Mouse (Mus musculus): ENCODE measurements around the gene Hist1h2ag.
A peak's percentile ranks its signal among the peaks of the same experiment; 100 is the strongest.

Gene Hist1h2ag

DNA sequence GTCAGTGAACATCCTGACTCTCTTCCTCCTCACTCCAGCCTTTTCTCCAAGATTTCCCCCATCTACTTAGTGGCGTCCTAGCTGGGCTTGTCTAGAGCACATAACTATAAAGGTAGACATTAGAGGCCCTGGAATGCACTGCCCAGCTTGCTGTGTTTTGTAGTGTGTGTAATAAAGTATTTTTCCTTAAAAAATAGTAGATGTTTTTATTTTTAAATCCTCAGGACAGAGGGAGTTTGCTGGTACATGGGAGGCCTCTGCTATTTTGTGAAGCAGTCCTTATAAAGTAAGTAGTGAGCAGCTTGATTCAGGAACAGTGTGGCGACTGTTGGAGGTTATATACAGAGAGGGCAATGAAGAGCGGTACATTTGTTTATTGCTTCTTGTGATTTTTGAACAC is 34.0 kb downstream of the Hist1h2ag start:
- DNase-seq (ENCODE audit: low spot score): no peak

DNA sequence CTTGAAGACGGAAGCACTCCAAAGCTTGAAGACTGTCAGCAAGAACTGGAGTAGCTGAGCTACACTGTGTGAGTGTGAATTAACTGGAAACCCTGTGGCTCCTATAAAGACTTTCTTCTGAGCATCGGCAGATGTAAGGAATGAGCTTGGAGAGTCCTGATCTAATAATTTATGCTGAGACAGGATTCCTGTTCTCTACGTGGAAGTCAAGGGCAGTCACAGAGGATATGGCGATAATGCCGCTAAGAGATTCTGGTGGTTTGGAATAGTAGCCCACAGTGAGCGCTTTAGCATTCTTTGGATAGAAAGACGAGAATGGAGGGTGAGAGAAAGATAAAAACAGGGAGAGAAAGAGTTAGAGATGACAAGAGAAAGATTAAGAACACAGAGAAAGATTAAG is 34.9 kb downstream of the Hist1h2ag start:
- DNase-seq (ENCODE audit: low spot score): no peak

DNA sequence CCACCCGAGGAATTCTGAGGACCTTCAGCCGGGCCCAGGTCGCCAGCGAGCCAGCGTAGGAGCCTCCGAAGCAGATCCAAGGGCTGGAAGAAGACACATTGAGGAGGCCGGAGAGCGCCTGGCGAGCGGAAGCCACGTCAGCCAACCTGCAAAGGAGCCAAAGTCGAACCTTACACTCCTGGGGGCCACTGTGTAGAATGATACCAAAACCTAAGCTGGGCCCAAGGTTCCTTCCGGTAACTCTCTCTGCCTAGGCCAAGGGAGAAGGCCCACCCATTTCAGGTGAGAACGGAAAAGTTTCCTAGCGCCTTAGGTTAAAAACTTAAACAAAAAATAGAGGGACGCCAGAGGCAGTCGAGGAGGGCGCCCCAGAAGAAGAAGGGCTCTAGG is 35.6 kb downstream of the Hist1h2ag start:
- DNase-seq (ENCODE audit: low spot score): no peak

DNA sequence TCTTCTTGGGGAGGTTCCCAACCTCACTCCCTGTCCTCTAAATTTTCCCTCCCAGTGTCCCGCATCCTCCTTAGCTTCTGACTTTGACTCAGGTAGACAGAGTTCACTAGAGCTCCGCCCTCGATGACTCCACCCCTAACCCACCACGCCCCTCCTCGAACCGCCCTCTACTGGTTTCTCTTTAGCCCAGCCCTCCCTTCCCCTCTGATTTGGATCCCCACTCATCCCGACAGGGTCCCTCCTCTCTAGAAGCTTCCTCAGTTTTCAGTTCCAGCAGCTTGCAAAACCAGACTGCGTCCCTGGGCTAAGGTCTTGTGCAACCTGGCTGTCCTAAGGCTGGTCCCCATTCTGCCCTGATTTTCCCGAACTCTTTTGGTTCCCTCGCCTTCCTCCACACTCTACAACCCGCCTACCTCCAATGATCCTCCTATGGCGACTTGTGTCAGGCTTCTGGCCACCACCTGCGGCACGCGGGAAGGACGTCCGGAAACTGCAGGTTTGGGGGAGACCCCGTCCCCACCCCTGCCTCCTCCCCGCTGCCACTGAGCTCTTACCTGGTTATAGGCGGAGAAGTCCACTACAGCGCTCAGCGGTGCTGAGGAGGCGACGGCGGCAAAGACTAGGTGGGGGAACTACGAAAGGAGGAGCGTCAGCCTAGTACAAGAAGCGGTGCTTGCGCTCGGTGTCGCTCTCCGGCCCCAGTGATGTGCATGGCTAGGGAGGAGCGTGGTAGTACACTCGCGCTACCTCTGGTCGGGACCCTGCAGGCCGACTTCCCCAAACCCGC is 36.2 kb downstream of the Hist1h2ag start:
- DNase-seq (ENCODE audit: low spot score): peak; percentile 74

DNA sequence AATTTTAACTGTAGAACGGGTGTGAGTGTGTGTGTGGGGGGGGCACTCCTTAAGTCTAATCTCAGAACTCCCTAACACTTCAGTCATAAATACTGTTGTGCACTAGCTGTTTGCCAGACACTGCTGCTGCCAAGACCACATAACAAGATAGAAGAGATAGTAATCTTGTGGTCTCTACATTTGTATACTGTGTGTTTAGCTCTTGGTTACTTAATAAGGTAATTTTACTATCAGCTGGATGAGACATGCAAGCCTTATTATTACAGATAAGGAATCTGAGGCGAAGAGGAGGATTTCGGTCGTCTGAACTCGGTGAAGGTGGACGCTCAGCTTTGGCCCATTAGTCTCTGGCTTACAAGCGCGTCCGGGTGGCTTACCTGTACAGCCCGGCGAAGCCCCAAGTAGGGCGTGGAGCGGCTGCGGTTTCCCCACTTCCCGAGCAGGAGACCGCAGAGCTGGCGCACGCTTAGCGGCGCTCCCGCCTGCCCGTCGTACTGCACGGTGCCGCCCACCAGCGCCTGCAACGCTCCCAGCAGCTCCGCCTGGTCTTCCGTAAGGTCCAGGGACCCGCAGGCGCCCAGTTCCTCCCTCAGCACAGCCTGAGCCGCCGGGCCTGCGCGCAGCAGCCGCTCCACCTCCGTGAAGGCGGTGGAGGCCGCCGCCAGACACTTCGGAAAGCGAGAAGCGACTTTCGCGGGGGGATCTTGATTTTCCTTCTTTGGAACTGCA is 37.0 kb downstream of the Hist1h2ag start:
- peak; percentile 58 for DNase-seq (ENCODE audit: low spot score)

DNA sequence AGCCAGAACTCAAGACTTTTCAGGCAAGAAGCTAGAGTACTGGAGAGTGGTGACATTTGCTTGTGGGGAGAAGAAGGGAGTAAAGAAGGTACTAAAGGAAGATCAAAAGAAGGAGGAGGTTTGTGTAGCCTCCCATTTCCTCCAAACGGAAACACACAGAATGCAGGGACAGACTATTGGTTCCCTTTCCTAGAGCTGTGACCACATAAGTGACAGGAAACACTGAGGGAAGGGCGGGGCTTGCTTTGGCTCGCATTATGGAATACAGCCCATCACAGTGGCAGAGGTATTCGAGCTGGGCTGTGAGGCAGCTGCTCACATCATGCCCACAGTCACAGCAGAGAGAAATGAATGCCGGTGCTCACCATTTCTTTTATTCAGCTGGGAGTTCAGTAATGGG is 40.9 kb downstream of the Hist1h2ag start:
- no peak for DNase-seq (ENCODE audit: low spot score)

DNA sequence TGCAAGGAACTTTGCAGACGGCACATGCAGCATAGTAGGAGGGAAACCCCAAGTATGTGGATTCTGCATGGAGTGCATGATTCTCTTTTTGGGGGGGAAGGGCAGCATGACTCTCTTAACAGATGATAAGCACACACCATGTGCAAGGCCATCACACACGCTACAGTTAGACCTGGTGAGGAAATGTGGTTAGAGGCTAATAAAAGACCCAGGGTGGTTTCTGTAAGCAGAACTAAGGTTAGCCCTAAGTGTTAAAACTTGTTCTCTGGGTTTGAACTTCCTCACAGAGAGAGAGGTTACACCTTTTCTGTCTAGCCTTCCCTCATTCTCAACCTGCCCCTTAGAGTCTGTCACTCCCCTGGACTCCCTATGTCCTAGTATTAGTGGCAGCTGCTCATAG is 41.4 kb downstream of the Hist1h2ag start:
- DNase-seq (ENCODE audit: low spot score): no peak

DNA sequence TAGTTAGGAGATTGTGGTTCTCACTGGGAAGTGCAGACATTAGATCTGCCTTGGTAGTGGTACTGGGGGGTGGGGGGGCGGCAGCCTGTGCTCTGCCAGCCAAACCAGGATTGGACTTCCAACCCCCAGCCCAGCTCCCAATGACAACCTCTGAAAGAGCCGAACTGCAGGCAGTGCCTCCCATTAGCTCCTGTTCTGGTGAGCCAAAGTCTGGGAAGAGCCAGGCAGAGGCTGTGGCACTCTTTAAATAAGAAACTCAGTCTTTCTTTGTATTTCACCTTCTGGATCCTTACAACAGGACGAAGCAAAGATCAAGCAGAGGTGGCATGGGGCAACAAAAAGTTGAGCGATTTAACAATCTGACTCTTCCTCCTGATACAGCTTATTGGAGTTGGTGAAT is 43.6 kb downstream of the Hist1h2ag start:
- no peak for DNase-seq (ENCODE audit: low spot score)

DNA sequence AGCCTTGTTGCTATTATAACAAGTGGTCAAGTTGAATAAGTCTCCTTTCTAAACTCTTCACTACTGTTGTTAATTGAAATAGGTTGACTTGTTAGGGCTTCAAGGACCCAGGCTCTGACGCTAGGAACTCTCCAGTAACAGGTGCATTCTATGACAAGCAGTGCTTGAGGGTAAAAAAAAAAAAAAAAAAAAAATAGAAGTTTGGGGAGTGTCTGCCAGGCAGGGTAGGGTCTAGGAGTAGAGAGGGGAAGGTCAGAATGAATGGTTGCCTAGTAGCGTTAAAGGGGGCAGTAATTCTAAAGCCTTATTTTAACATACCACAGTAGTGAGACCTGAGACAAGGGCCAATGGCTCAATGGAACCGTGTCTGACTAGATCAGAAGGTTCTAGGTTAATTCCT is 44.3 kb downstream of the Hist1h2ag start:
- DNase-seq (ENCODE audit: low spot score): no peak

DNA sequence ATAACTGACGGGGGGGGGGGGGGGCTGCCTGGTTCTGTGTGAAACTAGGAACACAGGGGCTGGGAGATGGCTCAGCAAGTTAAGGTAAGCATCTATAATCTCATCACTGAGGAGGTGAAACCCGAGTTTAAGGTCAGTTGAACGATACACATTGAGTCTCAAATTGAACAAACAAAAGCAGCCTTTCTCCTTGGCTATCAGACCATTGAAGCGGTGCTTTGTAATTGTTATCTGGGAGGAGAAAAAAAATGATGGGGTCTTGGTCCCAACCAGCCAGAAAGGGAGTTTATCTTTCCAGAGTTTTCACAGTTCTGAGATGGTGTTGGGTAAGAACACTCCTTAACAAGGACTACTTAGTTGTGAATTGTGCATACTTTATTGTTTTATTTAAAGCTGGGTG is 44.9 kb downstream of the Hist1h2ag start:
- no peak for DNase-seq (ENCODE audit: low spot score)

DNA sequence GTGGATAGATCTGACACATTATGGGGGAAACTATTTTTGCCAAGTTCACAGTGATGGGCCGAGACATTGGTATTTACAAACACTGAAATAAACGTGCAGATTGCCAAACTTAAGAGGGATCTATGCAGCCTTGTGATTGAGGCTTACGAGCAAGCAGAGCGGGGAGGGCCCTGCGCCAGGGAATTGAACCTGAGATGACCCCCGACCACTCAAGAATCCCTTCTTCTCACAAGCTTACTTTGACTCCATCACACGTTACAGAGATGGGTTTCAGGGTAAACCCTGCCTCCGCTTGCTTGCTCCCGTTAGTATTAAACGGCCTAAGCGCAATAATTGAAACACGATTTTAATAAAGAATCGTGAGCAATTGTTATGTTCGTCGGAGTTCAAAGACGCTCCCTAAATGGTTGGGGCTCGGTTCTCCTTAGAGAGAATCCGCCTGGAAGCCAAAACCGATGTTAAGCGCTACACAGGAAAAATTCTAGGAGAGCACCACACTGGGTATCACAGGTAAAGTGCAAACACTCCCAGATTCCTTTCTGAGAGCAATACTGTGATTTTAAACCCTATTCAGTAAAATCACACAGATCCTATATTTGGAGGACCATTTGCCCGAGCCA is 45.4 kb downstream of the Hist1h2ag start:
- no peak for DNase-seq (ENCODE audit: low spot score)

DNA sequence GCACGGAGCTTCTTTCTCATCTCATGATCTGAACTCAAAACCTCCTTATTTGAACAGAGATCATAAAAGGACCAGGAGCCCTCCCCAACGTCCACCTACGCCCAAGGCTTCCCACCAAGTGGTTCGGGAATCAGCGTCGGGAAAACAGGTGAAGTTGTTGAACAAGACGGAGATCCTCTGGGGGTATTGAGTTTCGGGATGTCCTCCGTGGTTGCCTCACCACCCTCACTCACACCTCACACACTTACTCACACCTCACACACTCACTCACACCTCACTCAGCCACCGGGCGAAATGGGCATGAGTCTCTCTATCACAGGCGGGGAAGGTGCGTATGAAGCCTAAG is 45.9 kb downstream of the Hist1h2ag start:
- DNase-seq (ENCODE audit: low spot score): no peak

DNA sequence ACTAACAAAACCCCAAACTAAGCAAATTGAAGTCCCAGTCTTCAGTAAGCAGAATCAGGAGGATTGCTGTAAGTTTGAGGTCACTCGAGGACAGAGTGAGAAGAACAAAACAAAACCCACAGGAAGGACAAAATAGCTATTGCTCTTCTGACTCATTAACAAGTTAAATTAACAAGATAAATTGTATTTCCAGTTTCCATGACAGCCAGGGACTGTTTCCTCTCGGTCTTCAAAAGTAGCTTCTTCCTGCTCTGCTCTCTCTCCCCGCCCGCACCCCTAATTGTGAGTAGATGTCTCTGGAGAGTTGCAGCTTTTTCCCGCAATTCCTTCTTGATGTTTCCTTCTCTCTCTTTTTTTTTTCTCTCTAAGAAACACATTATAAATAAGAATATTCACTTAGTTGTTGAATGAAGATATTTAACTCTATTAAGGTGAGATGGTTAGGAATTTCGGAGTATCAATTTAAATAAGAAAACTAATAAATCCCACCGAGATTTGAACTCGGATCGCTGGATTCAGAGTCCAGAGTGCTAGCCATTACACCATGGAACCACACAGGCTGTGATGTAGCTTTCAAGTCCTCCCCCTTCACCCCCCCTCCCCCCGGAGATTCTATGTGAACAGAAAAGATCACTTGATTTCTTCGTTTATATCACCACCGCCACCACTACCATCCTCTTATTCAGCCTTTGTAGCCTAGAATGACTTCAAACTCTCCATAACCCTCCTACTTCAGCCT is 46.5 kb downstream of the Hist1h2ag start:
- DNase-seq (ENCODE audit: low spot score): peak; percentile 65

DNA sequence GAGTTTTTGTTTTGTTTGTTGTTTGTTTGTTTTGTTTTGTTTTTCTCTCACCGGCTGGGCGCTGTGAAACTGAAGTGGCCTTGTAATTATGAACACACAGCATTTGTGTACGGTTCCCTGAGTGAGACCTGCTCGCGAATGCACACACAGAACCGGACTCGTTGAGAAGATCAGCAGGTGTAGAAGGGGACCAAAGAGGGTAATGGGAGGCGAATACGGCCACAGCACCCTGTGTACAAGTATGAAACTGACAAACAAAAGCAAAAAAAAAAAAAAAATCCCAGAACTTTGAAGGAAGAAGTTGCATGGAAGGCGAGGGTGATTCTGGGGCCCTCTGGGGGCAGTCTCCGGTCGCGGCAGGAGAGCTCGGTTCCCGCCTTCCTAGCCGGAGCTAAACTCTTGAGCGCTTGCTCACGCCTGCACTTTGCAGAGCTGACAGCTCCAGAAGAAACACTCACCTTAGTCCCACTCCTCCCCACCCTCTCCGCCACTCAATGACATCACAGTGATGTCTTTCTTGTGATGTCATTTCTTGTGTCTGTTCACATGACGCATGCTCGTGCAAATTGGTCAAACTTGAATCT is 47.3 kb downstream of the Hist1h2ag start:
- peak; percentile 62 for DNase-seq (ENCODE audit: low spot score)

DNA sequence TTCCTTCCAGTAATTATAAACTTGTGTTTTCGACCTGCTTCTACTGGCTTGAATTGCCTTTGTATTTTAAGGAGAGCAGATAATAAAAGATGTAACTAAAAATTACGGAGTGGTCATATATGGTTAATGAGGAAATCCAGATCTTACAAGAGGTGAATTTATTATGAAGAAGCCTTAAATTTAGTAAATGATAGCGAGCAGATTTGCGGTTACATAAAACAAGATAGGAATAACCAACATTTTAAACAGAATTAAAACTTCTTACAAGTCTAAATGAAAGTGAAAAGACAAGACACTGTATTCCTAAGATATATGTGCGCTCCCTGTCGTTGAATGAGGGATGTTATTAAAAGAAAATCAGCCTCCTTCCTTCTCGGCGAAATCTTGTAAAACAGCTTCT is 47.8 kb downstream of the Hist1h2ag start:
- DNase-seq (ENCODE audit: low spot score): peak; percentile 40

DNA sequence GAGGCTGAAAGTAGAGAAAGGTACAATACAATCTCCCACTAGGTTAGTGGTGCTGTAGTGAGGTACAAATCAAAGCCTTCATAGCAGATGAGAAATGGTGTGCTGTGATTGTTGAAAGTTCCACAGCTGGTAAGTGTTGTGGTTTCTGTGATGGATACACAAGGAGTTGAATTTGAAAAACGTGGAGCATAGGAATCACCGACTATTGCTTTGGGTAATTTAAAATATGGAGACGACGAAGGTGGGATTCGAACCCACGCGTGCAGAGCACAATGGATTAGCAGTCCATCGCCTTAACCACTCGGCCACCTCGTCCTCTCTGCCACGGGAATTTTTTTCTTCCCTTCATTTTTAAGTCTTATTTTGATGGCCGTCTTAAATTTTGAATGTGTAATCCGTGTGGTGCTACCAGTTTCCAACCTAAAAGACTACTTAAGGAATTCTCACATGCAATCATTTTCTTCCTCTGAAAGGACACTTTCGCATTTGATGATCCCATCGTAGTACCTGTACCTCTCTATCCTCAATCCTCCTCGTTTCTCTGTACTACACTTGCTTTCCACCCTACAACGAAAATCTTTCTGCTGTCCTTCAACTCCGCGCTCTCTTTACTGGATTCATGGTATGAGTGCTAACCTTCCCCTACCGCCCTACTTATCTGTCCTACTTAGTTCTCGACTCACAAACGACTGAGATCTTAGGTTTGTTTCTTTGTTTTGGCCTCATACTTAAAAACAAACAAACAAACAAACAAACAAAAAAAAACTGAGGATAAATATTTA is 48.6 kb downstream of the Hist1h2ag start:
- DNase-seq (ENCODE audit: low spot score): peak; percentile 75

DNA sequence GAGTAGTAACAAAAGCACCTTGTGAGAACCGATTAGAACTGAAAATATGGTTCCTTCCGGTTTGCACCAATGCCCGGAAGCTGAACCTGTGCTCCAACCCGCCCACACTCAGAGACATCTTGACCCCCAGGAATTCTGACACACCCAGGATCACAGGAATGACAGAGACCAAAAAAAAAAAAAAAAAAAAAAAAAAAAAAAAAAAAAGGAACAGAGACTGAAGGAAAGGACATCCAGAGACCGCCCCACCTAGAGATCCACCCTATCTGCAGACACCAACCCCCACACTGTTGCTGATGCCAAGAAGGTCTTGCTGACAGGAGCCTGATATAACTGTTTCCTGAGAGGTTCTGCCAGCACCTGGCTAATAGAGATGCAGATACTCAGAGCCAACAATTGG is 50.2 kb downstream of the Hist1h2ag start:
- no peak for DNase-seq (ENCODE audit: low spot score)

Measured in retina, embryonic 14.5 days (tissue).